Mouse (Mus musculus) macrophage (primary cell): Measurements from ENCODE around the gene Blcap. TPM values are rescaled to one million over a fixed set of nuclear protein-coding genes. Genes with fewer than 3 reads are reported as not detected.

Experiments
- H3K27ac ChIP-seq: fragments of 350-480 bp; formaldehyde crosslinking; 2 replicates; pipeline ENCODE4 v1.9.0; 2021
- H3K36me3 ChIP-seq: fragments of 350-480 bp; formaldehyde crosslinking; 2 replicates; pipeline ENCODE4 v1.9.0; 2021; ENCODE audit errors: inconsistent target
- H3K4me3 ChIP-seq: fragments of 350-480 bp; formaldehyde crosslinking; 2 replicates; pipeline ENCODE4 v1.9.0; 2021; ENCODE audit errors: inconsistent target
- H3K79me2 ChIP-seq: fragments of 350-480 bp; formaldehyde crosslinking; 2 replicates; pipeline ENCODE4 v1.9.0; 2021; ENCODE audit errors: inconsistent target
- WGBS: methylation state at CpG from one replicate; pipeline ENCODE4 v1.1.7; 2026; ENCODE audit warnings: inconsistent platforms; ENCODE audit not compliant: missing documents; 5-methylcytosine and 5-hydroxymethylcytosine counted together
- polyA plus RNA-seq: library from polyadenylated mRNA; stranded (reverse); fragments of 250-400 nt; gene quantifications from 3 replicates; pipeline ENCODE4 v1.2.4, GENCODE M21; 2018; ENCODE audit warnings: inconsistent platforms

Blcap gene
- polyA plus RNA-seq, 1 experiment from 2014 or later, result 28.0 TPM

DNA sequence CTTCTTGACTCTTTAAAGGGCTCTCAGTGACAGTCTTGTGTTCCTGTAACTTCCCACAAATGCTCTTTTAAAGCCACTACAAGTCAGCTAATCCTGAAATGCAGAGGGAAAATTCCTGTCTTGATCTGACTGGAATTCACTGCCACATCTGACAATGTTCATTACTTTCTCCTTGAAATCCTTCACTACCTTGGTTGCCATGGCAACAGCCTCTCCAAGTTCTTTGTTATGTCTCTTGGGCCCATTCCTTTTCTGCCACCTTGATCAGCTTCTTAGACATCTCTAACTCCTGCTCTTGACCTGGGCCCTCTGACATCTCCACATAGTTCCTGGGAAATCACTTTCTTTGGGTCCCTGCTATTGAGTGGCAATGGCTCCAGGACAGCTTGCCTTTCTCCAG is 24.4 kb downstream of the Blcap start:
- Histone ChIP-seq H3K36me3 (peaks cover 8% of the 10 kb centered on the region; the same call in 1 of the 2 replicates), H3K4me3 (no peak overlapping the region), H3K27ac (no peak overlapping the region), H3K79me2 (no peaks in the 10 kb centered on the region)

DNA sequence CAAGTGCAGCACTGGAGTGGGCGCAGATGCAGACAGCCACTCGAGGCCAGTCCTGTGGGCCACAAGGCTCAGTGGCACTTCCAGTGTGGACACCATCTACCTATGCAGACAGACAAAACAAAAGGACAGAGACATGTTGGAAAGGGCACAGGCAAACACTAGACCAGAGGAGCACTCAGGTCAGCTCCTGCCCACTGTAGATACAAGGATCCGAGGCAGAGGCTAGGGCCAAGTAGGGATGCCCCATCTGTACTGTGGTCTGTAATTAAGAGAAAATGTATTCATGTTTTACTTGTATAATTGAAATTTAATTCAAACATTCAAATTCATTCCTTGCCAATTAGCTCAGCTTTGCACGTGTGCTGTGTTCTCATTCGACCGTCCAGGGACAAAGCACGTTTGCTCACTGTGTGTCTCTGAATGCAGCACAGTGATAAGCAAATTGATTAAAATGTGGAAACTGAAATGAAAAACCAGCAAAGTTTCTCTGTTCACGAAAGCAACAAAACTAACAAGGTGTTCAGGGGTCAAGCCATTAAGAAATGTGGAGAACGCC is 26.7 kb downstream of the Blcap start:
- H3K27ac ChIP-seq, result no peak overlapping the region
- H3K4me3 ChIP-seq, result no peak overlapping the region
- WGBS, result 93% methylated on average over 9 of the region's 9 CpGs
- H3K79me2 ChIP-seq, result no peaks in the 10 kb centered on the region
- H3K36me3 ChIP-seq, result peaks cover 8% of the 10 kb centered on the region; the same call in 1 of the 2 replicates

GRCm38 (mm10) chr2:157542415-157542814 is 28.7 kb downstream of the Blcap start:
- WGBS, result 100% methylated on average over 4 of the region's 4 CpGs
- H3K36me3 ChIP-seq, result no peaks in the 10 kb centered on the region
- H3K4me3 ChIP-seq, result no peak overlapping the region
- no peaks in the 10 kb centered on the region for H3K79me2 ChIP-seq
- H3K27ac ChIP-seq, result no peak overlapping the region

- Histone ChIP-seq H3K79me2 (no peaks in the 10 kb centered on the region), H3K27ac (no peak overlapping the region), H3K4me3 (no peak overlapping the region), H3K36me3 (no peaks in the 10 kb centered on the region)
- 97% methylated on average over 8 of the region's 8 CpGs for WGBS
These were observed 29.4 kb downstream of the Blcap start for GRCm38 (mm10) chr2:157541631-157542030.

- H3K36me3 ChIP-seq, result no peaks in the 10 kb centered on the region
- no peaks in the 10 kb centered on the region for H3K79me2 ChIP-seq
- no peak overlapping the region for H3K27ac ChIP-seq
- 97% methylated on average over 9 of the region's 9 CpGs for WGBS
- H3K4me3 ChIP-seq, result no peak overlapping the region
These were observed 30.0 kb downstream of the Blcap start for GRCm38 (mm10) chr2:157540953-157541569.

DNA sequence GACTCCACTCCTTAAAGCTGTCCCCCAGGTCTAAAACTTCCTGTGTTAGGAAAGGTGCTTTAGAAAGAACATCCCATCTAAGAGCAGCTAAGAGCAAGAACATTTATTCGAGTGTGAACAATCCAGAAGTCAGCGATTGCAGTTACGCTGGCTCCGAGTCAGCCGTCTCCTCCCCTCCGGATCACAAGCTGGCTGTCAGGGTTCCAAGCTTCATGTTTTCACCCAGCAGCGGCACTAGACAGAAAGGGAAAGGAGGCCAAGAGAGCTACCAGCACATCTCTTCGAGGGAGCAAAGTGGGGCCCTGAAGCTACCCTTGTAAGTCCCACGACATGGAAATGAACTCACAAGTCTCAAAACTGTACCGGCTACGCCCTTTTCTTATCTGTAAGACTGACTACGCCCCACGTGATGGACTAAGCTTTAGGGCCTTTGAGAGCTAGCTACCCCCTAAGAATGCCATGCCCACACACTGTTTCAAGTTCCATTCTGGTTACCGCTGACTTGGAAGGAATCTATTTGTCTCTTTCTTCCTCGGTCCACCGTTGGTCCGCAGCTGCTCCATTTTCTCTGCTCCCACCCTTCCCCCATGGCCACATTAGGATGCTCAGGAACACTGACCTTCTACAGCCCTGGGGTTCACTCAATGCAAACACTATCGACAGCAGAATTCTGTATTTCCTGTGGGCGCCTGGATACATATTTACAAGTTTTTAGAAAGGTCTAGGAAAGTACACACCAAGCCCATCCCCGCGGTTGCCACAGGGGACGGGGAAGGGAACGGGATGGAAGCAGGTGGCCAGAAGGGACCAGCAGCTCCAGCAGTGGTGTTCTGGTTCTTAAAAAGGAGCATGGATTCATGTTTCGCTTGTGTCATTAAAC is 30.8 kb downstream of the Blcap start:
- Histone ChIP-seq H3K79me2 (no peaks in the 10 kb centered on the region), H3K27ac (no peak overlapping the region), H3K36me3 (no peaks in the 10 kb centered on the region), H3K4me3 (no peak overlapping the region)
- WGBS, result 93% methylated on average over 24 of the region's 24 CpGs

DNA sequence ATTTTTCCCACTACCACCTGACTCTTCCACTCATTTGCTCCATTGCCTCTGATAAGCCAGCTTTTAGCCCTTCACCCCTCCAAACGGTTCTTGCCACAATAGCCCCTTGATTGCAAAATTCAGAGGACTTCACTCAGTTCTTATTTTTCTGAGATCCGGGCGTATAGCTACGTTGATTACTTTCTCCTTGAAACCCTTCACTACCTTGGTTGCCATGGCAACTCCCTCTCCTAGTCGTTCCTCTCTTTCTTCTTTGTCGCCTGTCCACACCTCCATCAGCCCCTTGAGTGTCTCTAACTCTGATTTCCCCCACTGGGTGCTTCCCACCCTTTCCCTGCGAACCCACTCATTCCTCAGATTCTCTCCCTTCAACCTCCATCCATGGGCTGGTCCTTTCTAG is 34.0 kb downstream of the Blcap start:
- Histone ChIP-seq H3K79me2 (no peaks in the 10 kb centered on the region), H3K36me3 (no peaks in the 10 kb centered on the region), H3K27ac (no peak overlapping the region), H3K4me3 (no peak overlapping the region)
- 24% methylated on average over 7 of the region's 7 CpGs for WGBS

- Histone ChIP-seq H3K36me3 (no peaks in the 10 kb centered on the region), H3K4me3 (no peak overlapping the region), H3K79me2 (no peaks in the 10 kb centered on the region), H3K27ac (no peak overlapping the region)
- 56% methylated on average over 7 of the region's 7 CpGs for whole genome bisulfite sequencing
These were observed 34.5 kb downstream of the Blcap start for GRCm38 (mm10) chr2:157536476-157537081.

GRCm38 (mm10) chr2:157534163-157534562 is 36.9 kb downstream of the Blcap start:
- Histone ChIP-seq H3K36me3 (no peaks in the 10 kb centered on the region), H3K4me3 (no peak overlapping the region), H3K79me2 (no peaks in the 10 kb centered on the region), H3K27ac (no peak overlapping the region)
- 78% methylated on average over 4 of the region's 4 CpGs for WGBS

DNA sequence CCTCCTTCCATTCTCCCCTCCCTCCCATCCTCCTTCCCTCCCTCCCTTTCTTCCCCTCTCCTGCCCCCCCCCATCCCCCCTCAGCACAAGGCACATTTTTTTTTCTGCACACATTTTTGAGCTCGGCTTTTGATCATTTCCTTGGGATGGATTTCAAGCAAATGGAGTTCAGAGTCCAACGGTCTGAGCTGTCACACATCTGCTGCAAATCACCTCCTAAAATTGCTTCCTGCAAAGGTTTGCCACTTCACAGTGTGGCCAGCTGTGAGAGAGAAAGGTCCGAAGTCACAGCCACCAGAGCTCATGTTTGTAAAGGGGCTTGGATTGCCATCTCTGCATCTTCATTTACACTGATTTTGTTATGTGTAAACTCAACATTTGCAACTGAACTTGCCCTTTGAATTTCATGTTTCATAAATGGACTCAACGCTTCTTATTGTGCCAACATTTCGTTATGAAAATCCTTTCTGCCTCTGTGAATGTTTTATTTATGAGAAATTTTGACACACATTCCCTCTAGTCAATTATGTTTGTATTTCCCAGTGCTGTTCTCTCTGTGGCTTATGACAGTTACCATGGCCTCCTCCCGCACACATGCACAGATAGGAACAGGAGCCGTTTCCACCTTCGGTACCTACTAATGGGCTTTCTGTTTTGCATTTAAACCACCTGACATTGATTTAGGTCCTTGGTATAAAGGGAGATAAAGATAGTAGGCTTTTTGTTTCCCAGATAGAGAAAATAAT is 39.2 kb downstream of the Blcap start:
- Histone ChIP-seq H3K4me3 (no peak overlapping the region), H3K36me3 (no peaks in the 10 kb centered on the region), H3K79me2 (no peaks in the 10 kb centered on the region), H3K27ac (no peak overlapping the region)
- 68% methylated on average over 8 of the region's 8 CpGs for WGBS

DNA sequence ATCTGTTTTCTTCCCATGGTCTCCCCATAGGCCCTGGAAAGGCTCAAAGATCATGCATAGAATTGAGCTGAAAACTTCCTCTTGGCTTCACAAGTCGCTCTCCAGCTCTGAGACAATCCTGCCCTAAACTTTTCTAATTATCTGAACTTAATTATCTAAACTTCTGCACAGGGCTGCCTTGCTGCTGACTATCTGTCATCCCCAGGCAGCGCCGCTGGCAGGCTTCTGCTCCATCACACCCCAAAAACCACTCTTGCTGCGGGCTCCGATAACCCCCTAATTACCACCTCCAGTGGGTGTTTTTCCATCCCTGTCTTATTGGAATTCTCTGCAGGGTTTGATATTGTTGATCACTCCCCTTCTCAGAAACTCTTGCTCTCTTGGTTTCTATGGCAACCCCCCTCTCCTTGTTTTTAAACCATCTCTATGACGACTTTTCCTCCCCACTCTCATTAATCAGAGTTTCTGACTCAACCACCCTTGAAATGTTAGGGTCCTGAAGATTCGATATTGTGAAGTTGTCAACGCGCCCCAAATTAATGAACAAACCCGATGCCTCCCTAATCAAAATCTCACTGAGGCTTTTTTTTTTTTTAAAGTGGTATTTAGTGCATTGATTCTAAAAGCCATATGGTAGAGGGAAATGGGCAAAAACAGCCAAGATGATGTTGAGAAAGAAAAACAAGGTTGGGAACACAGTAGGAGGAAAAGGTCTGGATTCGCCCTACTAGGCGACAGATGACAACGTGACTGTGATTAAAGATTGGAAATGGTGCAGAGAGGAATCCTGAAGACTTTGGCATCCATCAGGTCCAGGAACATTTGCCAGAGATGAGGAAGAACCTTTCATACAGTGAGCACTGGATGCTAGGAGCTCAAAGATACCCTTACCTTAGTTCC is 40.8 kb downstream of the Blcap start:
- Histone ChIP-seq H3K4me3 (no peak overlapping the region), H3K27ac (no peak overlapping the region), H3K79me2 (no peaks in the 10 kb centered on the region), H3K36me3 (no peaks in the 10 kb centered on the region)
- 88% methylated on average over 13 of the region's 13 CpGs for WGBS

- H3K79me2 ChIP-seq, result no peaks in the 10 kb centered on the region
- H3K36me3 ChIP-seq, result no peaks in the 10 kb centered on the region
- H3K4me3 ChIP-seq, result no peak overlapping the region
- no peak overlapping the region for H3K27ac ChIP-seq
- 66% methylated on average over 3 of the region's 3 CpGs for WGBS
These were observed 48.5 kb downstream of the Blcap start for GRCm38 (mm10) chr2:157522556-157522955.

GRCm38 (mm10) chr2:157520496-157520895 is 50.6 kb downstream of the Blcap start:
- WGBS, result 71% methylated on average over 5 of the region's 5 CpGs
- Histone ChIP-seq H3K4me3 (no peak overlapping the region), H3K79me2 (no peaks in the 10 kb centered on the region), H3K36me3 (no peaks in the 10 kb centered on the region), H3K27ac (no peak overlapping the region)
